Mouse (Mus musculus): ENCODE data around the gene Hace1. TPM values are rescaled to one million over a fixed set of nuclear protein-coding genes. Genes with fewer than 3 reads are reported as not detected.

The Hace1 gene
- polyA plus RNA-seq (2012; ENCODE audit: low replicate concordance) = 2.4 and 2.9 TPM in 2 replicates

DNA sequence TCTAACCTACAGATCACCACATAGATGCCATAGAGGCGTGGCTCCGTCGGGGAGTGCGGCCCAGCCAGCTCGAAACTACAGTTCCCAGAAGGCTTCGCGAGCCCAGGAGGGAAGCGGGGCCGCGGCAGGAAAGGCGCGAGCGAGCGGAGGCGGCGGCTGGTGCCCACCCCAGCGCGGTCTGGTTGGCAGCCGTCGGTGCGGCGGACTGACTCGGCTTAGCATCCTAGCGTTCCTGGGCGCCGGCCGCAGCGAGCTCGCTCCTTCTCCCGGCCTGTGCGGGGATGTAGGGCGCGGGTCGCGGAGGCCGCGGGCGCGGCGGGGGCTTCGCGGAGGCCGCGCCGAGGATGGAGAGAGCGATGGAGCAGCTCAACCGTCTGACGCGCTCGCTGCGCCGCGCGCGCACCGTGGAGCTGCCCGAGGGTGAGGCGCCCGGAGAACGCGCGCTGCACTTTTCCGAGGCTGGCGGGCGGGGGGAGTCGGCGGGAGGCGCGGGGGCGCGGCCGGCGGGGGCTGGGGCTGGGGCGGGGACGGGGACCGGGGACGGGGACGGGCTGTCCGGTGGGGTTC is at the start of gene Hace1:
TSS of gene Hace1 (plus strand) at position 99 of the 567 bp plus-strand sequence.

Other genes with a start within 250 kb of the Hace1 start
- gene Bves, start 242.1 kb upstream of the Hace1 start, polyA plus RNA-seq (2012; ENCODE audit: low replicate concordance) = not detected in 2 replicates
- not detected in 2 replicates for gene Lin28b, start 91.4 kb upstream of the Hace1 start, polyA plus RNA-seq (2012; ENCODE audit: low replicate concordance)